Mouse (Mus musculus) bone marrow, adult 2 months (tissue): ENCODE data around the gene Ms4a13.

Experiments
- CTCF ChIP-seq: fragments of 200-500 bp; IDR thresholded peaks from 2 replicates; pipeline ENCODE4 v1.5.1; 2011; ENCODE audit warnings: low read length, control low read depth; ENCODE audit not compliant: control insufficient read depth, insufficient read depth
- POLR2A ChIP-seq: fragments of 200-500 bp; IDR thresholded peaks from 2 replicates; pipeline ENCODE4 v1.6.1; 2011; ENCODE audit warnings: low read depth, mild to moderate bottlenecking, control low read depth, low read length, borderline replicate concordance; ENCODE audit not compliant: control insufficient read depth

DNA sequence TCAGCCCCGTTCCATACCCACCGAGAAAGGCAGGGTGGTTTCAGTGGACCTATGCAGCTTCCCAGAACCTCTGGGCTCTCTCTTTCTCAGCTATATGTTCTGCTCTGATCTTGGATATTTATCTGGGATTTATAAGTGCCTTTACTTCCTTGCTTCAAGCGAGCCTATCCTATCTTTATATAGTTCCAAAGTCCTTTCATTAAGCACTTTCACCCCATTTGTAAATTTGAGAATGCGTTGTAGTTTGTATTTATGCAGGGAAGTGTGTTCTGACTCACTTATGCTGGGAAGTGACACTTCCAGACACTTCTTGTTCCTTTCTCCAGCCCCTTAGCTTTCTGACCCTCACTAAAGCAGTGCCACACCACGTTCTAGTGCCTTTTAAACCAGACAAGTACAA is 35.8 kb upstream of the Ms4a13 start, which contains the start of gene Ms4a12:
- TF ChIP-seq CTCF (no peak), POLR2A (no peak)
